Mouse (Mus musculus): ENCODE data around the gene Slc17a9. TPM values are rescaled to one million over a fixed set of nuclear protein-coding genes. Genes with fewer than 3 reads are reported as not detected.

The Slc17a9 gene
- 0.14 and 0.45 TPM in 2 replicates for polyA plus RNA-seq (2014; fragmentation: Nextera tagmentation; extraction: Ambion mirVana)

DNA sequence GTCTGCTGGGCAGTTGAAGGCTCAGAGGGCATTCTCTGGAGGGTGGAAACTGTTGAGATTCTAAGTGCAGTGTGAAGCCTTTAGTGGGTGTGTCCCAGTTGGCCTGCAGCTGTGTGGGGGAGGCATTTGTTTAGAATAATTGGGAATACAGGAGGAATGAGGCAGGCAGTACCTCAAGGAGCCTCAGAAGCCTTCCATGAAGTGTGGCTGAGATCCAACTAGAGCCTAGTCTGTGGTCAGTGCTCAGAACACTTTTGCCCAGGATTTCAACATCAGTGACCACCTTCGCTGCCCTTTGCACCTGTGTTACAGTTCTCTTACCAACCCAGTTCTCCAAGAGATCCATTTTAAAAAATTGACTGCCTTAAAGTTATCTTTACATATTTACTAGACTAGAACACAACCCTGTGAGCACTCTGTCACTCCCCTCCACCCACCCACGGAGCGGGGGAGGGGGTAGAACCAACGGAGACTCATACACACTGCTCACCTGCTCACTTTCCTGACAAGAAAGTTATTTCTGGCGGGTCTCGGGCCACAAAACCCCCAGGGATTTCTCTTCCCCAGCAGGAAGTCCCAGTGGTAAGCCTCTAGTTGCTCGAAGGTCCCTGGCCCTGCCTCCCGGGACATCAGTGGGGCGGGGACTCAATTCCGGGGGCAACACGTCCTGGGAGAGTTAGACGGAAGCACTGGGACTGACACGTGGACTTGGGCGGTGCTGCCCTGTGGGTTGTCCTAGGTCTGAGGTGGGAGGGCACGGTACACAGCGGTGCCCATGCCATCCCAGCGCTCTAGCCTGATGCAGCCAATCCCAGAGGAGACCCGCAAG lies at the start of gene Slc17a9:
Gene Slc17a9, plus strand, starts transcription at position 679 of the 829 bp plus-strand sequence.
- H3K4me2 ChIP-seq (replicated peaks; ENCODE audit: low read depth, low read length): no peak within 1 kb of the TSS
- DNase-seq (ENCODE audit: low spot score) (no peak), ATAC-seq (ENCODE audit: low FRiP score) (no peak)
- no peaks in the 10 kb centered on the region for H3K9me3 ChIP-seq (ENCODE audit: control insufficient read depth, low read length)
- 6% methylated on average over 18 of the region's 18 CpGs for WGBS
- no peak within 1 kb of the TSS for H3K4me3 ChIP-seq (ENCODE audit: low read depth, low read length)
- no peak within 1 kb of the TSS for H3K9ac ChIP-seq (ENCODE audit: low read depth, low read length)
- H3K27me3 ChIP-seq (ENCODE audit: control insufficient read depth, insufficient read depth, low read length): no peaks in the 10 kb centered on the region
- 0 out of 2 replicates have a peak, but pooled peaks cover 5% of the 10 kb centered on the region for H3K36me3 ChIP-seq (ENCODE audit: control insufficient read depth, insufficient read depth, low read length)
- no peaks in the 10 kb centered on the region for H3K4me1 ChIP-seq (replicated peaks; ENCODE audit: control insufficient read depth, insufficient read depth, low read length)
- H3K27ac ChIP-seq (ENCODE audit: low read depth, low read length): no peak within 1 kb of the TSS

DNA sequence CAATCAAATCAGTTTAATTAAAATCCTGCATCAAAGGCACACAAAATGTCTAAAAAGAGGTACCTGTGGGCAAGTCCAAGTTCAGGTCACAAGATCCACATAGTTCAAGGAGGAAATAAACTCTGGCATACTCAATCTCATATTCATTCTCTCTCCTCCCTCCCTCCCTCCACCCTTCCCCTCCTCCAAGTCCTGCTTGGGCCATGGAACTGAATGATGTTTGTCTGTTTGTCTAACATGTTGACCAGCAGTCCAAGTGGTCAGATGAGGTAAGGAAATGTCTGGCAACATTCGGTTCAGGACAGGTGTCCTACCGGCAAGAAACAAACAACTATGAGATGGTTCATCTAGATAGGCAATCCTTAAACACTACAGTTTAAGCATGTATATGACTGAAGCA lies 48.4 kb upstream of the Slc17a9 start:
- 0 out of 2 replicates have a peak, but pooled peaks cover 2% of the 10 kb centered on the region for H3K36me3 ChIP-seq (ENCODE audit: control insufficient read depth, insufficient read depth, low read length)
- DNase-seq (ENCODE audit: low spot score): no peak
- no peak overlapping the region for H3K9ac ChIP-seq (ENCODE audit: low read depth, low read length)
- H3K4me2 ChIP-seq (replicated peaks; ENCODE audit: low read depth, low read length): no peak overlapping the region
- no peaks in the 10 kb centered on the region for H3K27me3 ChIP-seq (ENCODE audit: control insufficient read depth, insufficient read depth, low read length)
- no peaks in the 10 kb centered on the region for H3K4me1 ChIP-seq (replicated peaks; ENCODE audit: control insufficient read depth, insufficient read depth, low read length)
- 94% methylated on average over 2 of the region's 2 CpGs for WGBS
- ATAC-seq (ENCODE audit: low FRiP score): no peak
- H3K9me3 ChIP-seq (ENCODE audit: control insufficient read depth, low read length): no peaks in the 10 kb centered on the region
- no peak overlapping the region for H3K4me3 ChIP-seq (ENCODE audit: low read depth, low read length)
- H3K27ac ChIP-seq (ENCODE audit: low read depth, low read length): no peak overlapping the region

DNA sequence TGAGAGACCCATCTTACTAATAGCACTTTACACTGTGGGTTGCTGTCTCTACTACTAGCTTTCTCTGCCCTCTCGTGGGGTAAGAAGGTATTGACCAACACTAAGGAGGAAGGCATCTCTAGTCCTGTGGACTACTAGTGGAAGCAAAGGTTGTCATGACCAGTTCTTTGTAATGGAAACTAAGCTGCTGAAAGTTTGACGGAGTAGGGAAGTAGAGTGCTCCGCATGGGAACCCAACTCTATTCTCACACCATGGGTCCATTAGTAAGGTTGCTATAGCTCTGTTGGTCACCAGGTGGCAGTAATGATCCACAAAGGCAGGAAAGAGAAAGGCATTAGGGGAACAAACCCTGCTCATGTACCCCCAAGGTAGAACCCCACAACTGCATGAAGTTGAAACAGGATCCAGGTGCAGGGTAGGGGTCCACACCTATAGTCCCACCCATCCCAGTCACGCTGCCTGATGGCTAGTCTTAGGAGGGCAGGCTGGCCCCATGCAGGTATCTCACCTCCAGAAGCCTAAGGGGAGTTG lies 46.4 kb upstream of the Slc17a9 start:
- ATAC-seq (ENCODE audit: low FRiP score) (peak; percentile 53; the same call in 1 of the 2 replicates), DNase-seq (ENCODE audit: low spot score) (peak; percentile 77)
- Histone ChIP-seq H3K9ac (ENCODE audit: low read depth, low read length) (no peak overlapping the region), H3K27ac (ENCODE audit: low read depth, low read length) (no peak overlapping the region), H3K4me2 (replicated peaks; ENCODE audit: low read depth, low read length) (no peak overlapping the region), H3K4me3 (ENCODE audit: low read depth, low read length) (no peak overlapping the region), H3K4me1 (replicated peaks; ENCODE audit: control insufficient read depth, insufficient read depth, low read length) (no peaks in the 10 kb centered on the region), H3K27me3 (ENCODE audit: control insufficient read depth, insufficient read depth, low read length) (no peaks in the 10 kb centered on the region), H3K36me3 (ENCODE audit: control insufficient read depth, insufficient read depth, low read length) (0 out of 2 replicates have a peak, but pooled peaks cover 2% of the 10 kb centered on the region), H3K9me3 (ENCODE audit: control insufficient read depth, low read length) (no peaks in the 10 kb centered on the region)
- WGBS: 27% methylated on average over 4 of the region's 4 CpGs

DNA sequence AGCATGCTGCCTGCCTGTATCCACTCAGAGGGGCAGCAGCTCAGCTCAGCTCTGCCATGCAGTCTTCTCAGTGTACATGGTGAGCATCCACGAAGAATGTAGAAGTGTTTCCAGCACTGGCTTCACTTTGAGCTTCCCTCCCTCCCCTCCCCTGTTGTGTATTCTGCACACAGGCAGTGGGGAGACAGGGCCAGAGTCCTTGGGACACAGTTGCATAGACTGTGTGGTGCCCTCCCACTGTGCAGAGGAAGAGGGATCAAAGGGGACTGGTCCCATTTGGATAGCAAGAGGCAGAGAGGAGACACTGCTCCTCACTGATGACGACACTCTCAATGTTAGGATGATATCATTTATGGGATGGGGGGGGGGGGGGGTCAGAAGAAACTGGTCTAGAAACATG lies 43.8 kb upstream of the Slc17a9 start:
- H3K9ac ChIP-seq (ENCODE audit: low read depth, low read length): no peak overlapping the region
- H3K36me3 ChIP-seq (ENCODE audit: control insufficient read depth, insufficient read depth, low read length): peaks cover 6% of the 10 kb centered on the region; the same call in 1 of the 2 replicates
- no peak overlapping the region for H3K27ac ChIP-seq (ENCODE audit: low read depth, low read length)
- no peak overlapping the region for H3K4me2 ChIP-seq (replicated peaks; ENCODE audit: low read depth, low read length)
- H3K9me3 ChIP-seq (ENCODE audit: control insufficient read depth, low read length): no peaks in the 10 kb centered on the region
- H3K4me1 ChIP-seq (replicated peaks; ENCODE audit: control insufficient read depth, insufficient read depth, low read length): no peaks in the 10 kb centered on the region
- DNase-seq (ENCODE audit: low spot score): no peak
- no peak overlapping the region for H3K4me3 ChIP-seq (ENCODE audit: low read depth, low read length)
- WGBS: 78% methylated on average over 2 of the region's 2 CpGs
- H3K27me3 ChIP-seq (ENCODE audit: control insufficient read depth, insufficient read depth, low read length): no peaks in the 10 kb centered on the region
- ATAC-seq (ENCODE audit: low FRiP score): no peak

DNA sequence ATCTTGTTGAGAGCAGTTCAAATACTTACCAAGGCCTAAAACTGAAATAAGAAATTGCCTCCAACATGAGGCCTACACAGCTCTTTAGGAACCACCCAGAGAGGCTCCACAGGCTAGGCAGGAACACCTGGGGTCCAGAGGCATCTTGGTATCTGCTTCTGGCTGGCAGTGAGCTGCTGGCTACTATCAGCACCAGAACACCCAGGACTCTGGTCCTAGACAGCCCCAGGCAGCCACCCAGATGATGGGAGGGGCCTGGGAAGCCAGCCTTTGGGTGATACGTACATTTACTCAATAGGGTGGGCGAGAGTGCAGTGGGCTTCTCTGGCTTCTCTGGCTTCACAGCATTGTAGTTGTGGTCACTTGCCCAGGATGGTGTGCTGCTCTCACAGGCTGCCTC lies 41.5 kb upstream of the Slc17a9 start:
- Histone ChIP-seq H3K4me1 (replicated peaks; ENCODE audit: control insufficient read depth, insufficient read depth, low read length) (no peaks in the 10 kb centered on the region), H3K4me2 (replicated peaks; ENCODE audit: low read depth, low read length) (no peak overlapping the region), H3K4me3 (ENCODE audit: low read depth, low read length) (no peak overlapping the region), H3K9ac (ENCODE audit: low read depth, low read length) (no peak overlapping the region), H3K27me3 (ENCODE audit: control insufficient read depth, insufficient read depth, low read length) (no peaks in the 10 kb centered on the region), H3K9me3 (ENCODE audit: control insufficient read depth, low read length) (no peaks in the 10 kb centered on the region), H3K36me3 (ENCODE audit: control insufficient read depth, insufficient read depth, low read length) (peaks cover 14% of the 10 kb centered on the region), H3K27ac (ENCODE audit: low read depth, low read length) (no peak overlapping the region)
- DNase-seq (ENCODE audit: low spot score) (no peak), ATAC-seq (ENCODE audit: low FRiP score) (no peak)
- 95% methylated on average over 2 of the region's 2 CpGs for WGBS

DNA sequence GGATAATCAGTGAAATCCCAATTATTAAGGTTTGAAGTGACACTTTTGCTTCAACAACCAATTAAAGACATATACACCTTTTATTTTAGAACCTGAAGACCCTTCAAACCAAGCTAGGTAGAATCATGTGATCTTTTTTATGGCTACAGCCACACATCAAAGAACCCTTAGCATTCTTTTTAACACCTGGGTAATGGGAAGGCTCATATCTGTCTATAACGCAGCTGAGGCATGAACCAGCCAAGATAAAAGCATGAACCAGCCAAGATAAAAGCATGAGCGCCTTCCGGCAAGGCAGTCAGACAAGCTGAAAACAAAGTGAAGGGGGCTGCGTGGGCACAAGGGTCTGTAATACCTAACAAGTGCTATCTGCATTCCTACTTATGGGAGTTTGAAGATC lies 41.0 kb upstream of the Slc17a9 start:
- DNase-seq (ENCODE audit: low spot score): no peak
- Histone ChIP-seq H3K4me1 (replicated peaks; ENCODE audit: control insufficient read depth, insufficient read depth, low read length) (no peaks in the 10 kb centered on the region), H3K9me3 (ENCODE audit: control insufficient read depth, low read length) (no peaks in the 10 kb centered on the region), H3K4me3 (ENCODE audit: low read depth, low read length) (no peak overlapping the region), H3K27ac (ENCODE audit: low read depth, low read length) (no peak overlapping the region), H3K36me3 (ENCODE audit: control insufficient read depth, insufficient read depth, low read length) (peaks cover 19% of the 10 kb centered on the region), H3K4me2 (replicated peaks; ENCODE audit: low read depth, low read length) (no peak overlapping the region), H3K9ac (ENCODE audit: low read depth, low read length) (no peak overlapping the region), H3K27me3 (ENCODE audit: control insufficient read depth, insufficient read depth, low read length) (no peaks in the 10 kb centered on the region)
- 97% methylated on average over 4 of the region's 4 CpGs for WGBS
- no peak for ATAC-seq (ENCODE audit: low FRiP score)

DNA sequence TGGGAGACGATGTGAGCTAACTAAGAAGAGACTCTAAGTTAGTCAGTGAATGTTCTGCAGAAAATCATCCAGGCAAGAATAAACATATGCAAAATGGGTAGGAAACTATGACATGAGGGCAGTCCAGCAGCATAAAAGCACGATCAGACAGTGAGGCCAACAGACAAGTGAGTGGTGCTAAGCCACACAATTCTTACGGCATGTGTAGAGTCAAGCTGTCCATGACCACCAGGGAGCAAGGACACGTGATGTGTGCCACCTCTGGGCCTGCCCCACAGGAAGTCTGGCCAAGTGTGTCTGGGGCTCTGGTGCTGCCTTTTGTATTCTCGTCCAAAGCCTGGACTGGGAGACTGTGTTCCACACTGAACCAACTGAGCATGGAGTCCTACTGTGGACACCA lies 35.2 kb upstream of the Slc17a9 start:
- 92% methylated on average over 5 of the region's 5 CpGs for WGBS
- H3K4me3 ChIP-seq (ENCODE audit: low read depth, low read length): no peak overlapping the region
- no peak overlapping the region for H3K27ac ChIP-seq (ENCODE audit: low read depth, low read length)
- DNase-seq (ENCODE audit: low spot score) (no peak), ATAC-seq (ENCODE audit: low FRiP score) (no peak)
- H3K27me3 ChIP-seq (ENCODE audit: control insufficient read depth, insufficient read depth, low read length): no peaks in the 10 kb centered on the region
- H3K9ac ChIP-seq (ENCODE audit: low read depth, low read length): no peak overlapping the region
- H3K9me3 ChIP-seq (ENCODE audit: control insufficient read depth, low read length): no peaks in the 10 kb centered on the region
- H3K4me2 ChIP-seq (replicated peaks; ENCODE audit: low read depth, low read length): no peak overlapping the region
- no peaks in the 10 kb centered on the region for H3K4me1 ChIP-seq (replicated peaks; ENCODE audit: control insufficient read depth, insufficient read depth, low read length)
- H3K36me3 ChIP-seq (ENCODE audit: control insufficient read depth, insufficient read depth, low read length): peaks cover 18% of the 10 kb centered on the region

DNA sequence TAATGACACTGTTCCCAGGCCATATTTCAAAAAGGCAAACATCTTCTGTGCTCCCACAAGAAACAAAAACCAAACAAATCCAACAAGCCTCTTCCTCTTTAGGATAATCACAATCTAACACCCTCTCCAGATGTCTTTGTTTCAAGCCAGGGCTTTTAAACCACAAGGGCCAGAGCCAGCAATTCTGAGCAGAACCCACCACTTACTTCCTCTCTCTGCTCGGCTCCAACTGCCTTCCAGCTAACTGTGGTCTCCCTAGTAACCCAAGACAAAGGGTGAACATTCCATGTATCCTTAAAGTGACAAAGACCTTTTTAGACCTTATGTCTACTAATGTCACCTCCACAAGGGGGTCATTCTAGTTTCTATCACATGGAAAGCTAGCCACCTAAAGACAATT lies 32.4 kb upstream of the Slc17a9 start:
- DNase-seq (ENCODE audit: low spot score): peak; percentile 50

DNA sequence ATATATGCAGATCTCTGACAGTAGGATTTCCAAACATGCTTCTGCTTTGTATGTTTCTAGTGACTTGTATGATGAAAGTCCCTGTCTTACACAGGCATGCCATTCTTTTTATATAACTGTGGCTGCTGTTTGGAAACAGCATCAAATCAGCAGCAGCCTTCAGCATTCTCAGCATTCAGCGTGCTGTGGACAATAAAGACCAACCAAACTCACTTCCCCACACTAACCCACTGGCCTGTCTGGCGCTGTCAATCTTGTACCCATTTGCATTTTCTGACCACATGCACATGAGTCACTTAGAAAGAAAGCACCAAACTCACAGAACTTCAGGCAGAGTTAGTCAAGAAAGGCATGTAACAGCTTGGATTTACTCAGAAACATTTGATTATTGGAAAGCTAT lies 29.9 kb upstream of the Slc17a9 start:
- DNase-seq (ENCODE audit: low spot score) (no peak), ATAC-seq (ENCODE audit: low FRiP score) (no peak)
- no peaks in the 10 kb centered on the region for H3K4me1 ChIP-seq (replicated peaks; ENCODE audit: control insufficient read depth, insufficient read depth, low read length)
- no peak overlapping the region for H3K9ac ChIP-seq (ENCODE audit: low read depth, low read length)
- no peaks in the 10 kb centered on the region for H3K9me3 ChIP-seq (ENCODE audit: control insufficient read depth, low read length)
- no peak overlapping the region for H3K4me3 ChIP-seq (ENCODE audit: low read depth, low read length)
- H3K36me3 ChIP-seq (ENCODE audit: control insufficient read depth, insufficient read depth, low read length): no peaks in the 10 kb centered on the region
- WGBS: 66% methylated on average over 2 of the region's 2 CpGs
- H3K27me3 ChIP-seq (ENCODE audit: control insufficient read depth, insufficient read depth, low read length): no peaks in the 10 kb centered on the region
- no peak overlapping the region for H3K4me2 ChIP-seq (replicated peaks; ENCODE audit: low read depth, low read length)
- H3K27ac ChIP-seq (ENCODE audit: low read depth, low read length): no peak overlapping the region

More for the DNA sequence above, 32.4 kb upstream of the Slc17a9 start:
- Histone ChIP-seq H3K4me2 (replicated peaks; ENCODE audit: low read depth, low read length) (no peak overlapping the region), H3K4me3 (ENCODE audit: low read depth, low read length) (no peak overlapping the region), H3K9ac (ENCODE audit: low read depth, low read length) (no peak overlapping the region), H3K4me1 (replicated peaks; ENCODE audit: control insufficient read depth, insufficient read depth, low read length) (no peaks in the 10 kb centered on the region), H3K9me3 (ENCODE audit: control insufficient read depth, low read length) (no peaks in the 10 kb centered on the region), H3K27ac (ENCODE audit: low read depth, low read length) (peak overlapping the region; percentile 8; the same call in 1 of the 2 replicates), H3K27me3 (ENCODE audit: control insufficient read depth, insufficient read depth, low read length) (no peaks in the 10 kb centered on the region), H3K36me3 (ENCODE audit: control insufficient read depth, insufficient read depth, low read length) (peaks cover 15% of the 10 kb centered on the region)
- 3% methylated on average over 1 of the region's 1 CpGs for WGBS
- no peak; the same call in 1 of the 2 replicates for ATAC-seq (ENCODE audit: low FRiP score)
